Mouse (Mus musculus): ENCODE measurements at regions not wholly inside any gene's neighbourhood (a gene's known extent, or its start where the extent isn't known, plus 50 kb on each side); places are given as distances from the start of the nearest gene placed in this dataset.
"Not testable (repeated sequence)": the region's sequence is repeated elsewhere in the genome, so short reads cannot be mapped to it uniquely, and the experiment has no call there.

DNA sequence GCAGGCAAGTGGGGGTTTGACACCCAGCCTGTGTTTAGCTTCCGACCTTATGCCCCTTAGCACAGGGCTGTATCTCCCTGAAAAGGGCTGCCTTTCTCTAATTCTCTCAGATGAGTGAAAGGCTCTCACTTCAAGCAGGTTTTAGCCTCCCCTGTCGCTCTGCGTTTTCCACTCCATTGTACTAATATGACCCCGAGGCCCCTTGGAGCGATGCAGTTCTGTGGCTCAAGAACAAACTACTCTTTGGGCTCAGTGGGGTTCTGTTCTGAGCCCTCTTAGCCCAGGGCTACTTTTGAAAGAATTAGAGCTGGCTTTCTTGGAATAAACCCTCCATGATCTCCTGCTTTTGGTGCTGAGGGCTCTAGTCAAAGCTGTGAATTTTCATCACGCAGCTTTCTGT, 53.4 kb upstream of the Castor2 start:
- ATAC-seq (ENCODE audit: low FRiP score) = no peak
- Histone ChIP-seq H3K36me3 (no peaks in the 10 kb centered on the region), H3K27me3 (replicated peaks) (no peaks in the 10 kb centered on the region), H3K4me3 (replicated peaks) (no peak overlapping the region), H3K9me3 (replicated peaks) (no peaks in the 10 kb centered on the region), H3K4me1 (peaks cover 8% of the 10 kb centered on the region; the same call in 1 of the 2 replicates), H3K9ac (replicated peaks) (no peak overlapping the region), H3K4me2 (no peak overlapping the region), H3K27ac (replicated peaks) (no peak overlapping the region)
- WGBS = 61% methylated on average over 6 of the region's 6 CpGs

DNA sequence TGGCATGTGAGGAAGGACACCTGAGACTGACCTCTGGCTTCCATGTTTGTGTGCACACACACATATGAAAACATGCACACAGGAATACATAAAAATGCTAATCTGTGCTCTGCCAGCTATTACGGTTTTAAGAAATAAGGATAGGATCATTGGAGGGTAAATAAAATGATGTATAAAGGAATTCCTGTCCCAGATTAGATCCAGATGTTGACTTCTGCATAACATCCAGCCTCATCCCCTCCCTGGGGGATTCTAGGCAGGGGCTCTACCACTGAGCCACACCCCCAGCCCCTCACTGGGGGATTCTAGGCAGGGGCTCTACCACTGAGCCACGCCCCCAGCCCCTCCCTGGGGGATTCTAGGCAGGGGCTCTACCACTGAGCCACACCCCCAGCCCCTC, 56.6 kb upstream of the Castor2 start:
- not testable (repeated sequence) for H3K27ac ChIP-seq (replicated peaks); H3K4me3 ChIP-seq (replicated peaks); H3K4me1 ChIP-seq; H3K9ac ChIP-seq (replicated peaks); H3K4me2 ChIP-seq; H3K36me3 ChIP-seq; H3K9me3 ChIP-seq (replicated peaks); ATAC-seq (ENCODE audit: low FRiP score); H3K27me3 ChIP-seq (replicated peaks)
- WGBS = 67% methylated on average over 1 of the region's 2 CpGs

DNA sequence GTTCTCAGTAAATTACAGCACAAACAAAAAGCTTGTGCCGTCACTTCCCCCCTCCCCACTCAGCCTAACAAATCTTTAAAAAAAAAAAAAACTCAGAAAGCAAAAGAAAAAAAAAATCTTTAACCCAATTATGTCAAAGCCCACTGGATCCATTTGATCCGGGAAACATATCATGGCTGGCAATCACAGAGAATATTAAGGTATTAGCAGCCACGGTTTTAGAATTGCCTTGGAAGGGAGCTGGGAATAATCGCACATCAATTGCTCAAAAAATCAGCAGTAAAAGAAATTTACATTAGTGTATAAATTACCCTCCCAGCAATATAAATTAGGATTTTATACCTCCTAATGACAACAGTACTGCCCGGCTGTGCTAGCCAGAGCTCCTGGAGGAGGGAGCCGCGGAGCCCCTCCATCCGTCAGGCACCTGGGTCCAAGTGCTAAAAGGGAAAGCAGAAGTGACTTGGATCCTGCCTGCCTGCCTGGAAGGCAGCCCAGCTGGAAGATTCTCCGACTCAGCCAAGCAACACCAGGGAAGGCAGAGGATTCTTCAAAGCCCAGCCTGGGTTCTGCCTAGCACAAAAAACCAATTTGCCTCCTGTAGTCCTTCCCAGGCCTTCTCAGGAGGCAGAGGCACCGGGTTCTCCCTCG, 72.1 kb upstream of the Castor2 start:
- H3K4me3 ChIP-seq (replicated peaks) = no peak overlapping the region
- ATAC-seq (ENCODE audit: low FRiP score) = peak; percentile 66
- 13% methylated on average over 11 of the region's 11 CpGs for WGBS
- H3K9me3 ChIP-seq (replicated peaks) = no peaks in the 10 kb centered on the region
- peak overlapping the region; percentile 35 for H3K4me2 ChIP-seq
- no peaks in the 10 kb centered on the region for H3K36me3 ChIP-seq
- peaks cover 13% of the 10 kb centered on the region for H3K4me1 ChIP-seq
- peak overlapping the region; percentile 70 for H3K27ac ChIP-seq (replicated peaks)
- H3K27me3 ChIP-seq (replicated peaks) = no peaks in the 10 kb centered on the region
- no peak overlapping the region for H3K9ac ChIP-seq (replicated peaks)

DNA sequence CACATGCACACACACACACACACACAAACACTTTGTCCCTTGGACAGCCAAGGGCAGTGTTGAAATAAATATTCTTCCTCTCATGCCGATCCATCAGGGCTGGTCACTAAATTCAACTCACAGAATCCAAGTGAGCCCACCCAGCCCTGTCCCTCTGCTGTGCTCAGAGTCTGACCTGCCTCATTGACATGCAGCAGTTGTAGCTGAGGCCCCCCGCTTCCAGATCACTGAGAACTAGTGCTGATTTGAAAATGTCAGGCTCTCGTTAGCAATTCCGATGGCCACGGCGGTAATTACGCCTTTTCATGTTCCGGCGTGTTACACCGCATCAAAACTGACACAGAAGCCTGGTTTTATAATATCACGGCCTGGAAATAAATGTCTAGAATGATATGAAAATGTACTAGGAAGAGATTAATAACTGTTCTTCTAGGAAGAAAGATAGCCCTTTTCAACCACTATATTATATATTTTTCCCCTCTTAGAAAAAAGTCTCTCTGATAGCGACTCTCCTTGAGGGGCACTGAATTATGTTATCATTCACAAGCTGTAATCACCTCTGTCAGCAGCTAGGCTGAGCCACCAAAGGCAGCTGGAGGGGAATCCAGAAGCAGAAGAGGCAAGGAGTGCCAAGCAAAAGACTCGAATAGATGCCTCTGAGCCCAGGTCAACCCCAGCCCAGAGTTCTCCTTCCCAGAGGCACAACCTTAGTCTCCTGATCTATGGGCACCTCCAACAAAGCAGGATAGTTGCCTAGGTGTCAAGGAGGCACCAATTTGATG, 79.7 kb upstream of the Castor2 start:
- Histone ChIP-seq H3K4me1 (peaks cover 14% of the 10 kb centered on the region), H3K36me3 (no peaks in the 10 kb centered on the region), H3K4me3 (replicated peaks) (no peak overlapping the region), H3K9ac (replicated peaks) (no peak overlapping the region), H3K9me3 (replicated peaks) (no peaks in the 10 kb centered on the region), H3K4me2 (no peak overlapping the region), H3K27me3 (replicated peaks) (no peaks in the 10 kb centered on the region), H3K27ac (replicated peaks) (no peak overlapping the region)
- WGBS = 34% methylated on average over 13 of the region's 13 CpGs
- no peak for ATAC-seq (ENCODE audit: low FRiP score)

DNA sequence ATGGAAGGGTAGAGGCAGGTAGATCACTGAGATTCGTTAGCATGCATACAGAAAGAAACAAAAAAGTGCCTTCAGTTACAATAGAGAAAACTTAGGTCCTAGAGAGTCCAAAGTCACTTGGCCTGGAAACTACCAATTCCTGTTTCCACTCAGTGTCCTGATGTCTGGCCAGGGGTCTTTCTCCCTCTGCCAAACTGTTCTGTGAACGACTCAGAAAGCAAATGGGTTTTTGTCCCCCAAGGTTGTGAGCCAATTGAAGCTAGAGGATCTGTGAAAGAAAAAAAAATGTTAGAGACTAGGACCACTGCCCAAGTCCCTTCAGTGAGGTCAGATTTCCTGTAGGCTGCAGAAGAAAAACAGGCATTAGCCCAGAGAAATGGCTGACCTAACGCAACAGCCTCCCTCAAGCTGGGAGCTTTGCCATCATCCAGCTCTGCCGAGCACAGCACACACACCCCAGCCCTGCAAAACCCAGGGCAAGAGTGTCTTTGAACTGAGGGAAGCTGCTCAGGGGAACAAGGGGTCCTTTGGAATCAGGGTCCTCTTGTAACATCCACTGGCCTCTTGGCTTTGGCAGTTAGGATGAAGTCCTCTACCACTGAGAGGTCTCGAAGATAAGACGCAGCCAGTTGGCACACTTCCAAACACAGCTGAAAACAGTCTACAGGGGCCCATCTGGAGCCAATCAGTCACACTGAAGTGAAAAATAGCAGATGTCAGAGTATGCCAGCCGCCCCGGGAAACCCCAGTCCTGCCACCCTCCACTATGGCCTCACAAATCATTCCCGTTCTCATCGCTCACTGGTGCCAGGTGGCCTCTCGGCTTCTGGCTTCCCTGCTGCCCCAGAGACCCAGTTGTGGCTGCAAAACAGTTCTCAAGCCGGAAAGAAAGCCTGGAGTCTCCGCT, 85.0 kb upstream of the Castor2 start:
- H3K27ac ChIP-seq (replicated peaks) = peak overlapping the region; percentile 43

DNA sequence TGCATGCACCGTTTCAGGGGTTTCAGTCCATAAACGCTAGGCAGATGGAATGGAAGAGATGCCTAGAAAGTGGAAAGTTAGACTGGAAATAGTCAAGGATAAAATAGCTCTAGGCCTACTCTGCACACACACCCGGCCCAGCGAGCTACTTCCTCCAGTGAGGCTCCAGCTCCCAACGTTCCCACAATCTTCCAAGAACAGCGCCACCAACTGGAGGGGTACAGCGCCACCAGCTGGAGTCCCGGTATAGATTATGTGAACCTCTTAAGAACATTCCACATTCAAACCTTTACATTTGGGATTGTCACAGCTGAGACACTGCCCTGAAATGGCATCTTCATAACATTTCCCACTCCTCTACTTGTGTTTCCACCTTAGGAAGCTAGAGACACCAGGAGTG, 86.3 kb upstream of the Castor2 start:
- H3K9me3 ChIP-seq (replicated peaks) = no peaks in the 10 kb centered on the region
- WGBS = 84% methylated on average over 8 of the region's 8 CpGs
- peaks cover 18% of the 10 kb centered on the region for H3K4me1 ChIP-seq
- H3K27me3 ChIP-seq (replicated peaks) = peaks cover 6% of the 10 kb centered on the region; the same call in 1 of the 2 replicates
- no peak for ATAC-seq (ENCODE audit: low FRiP score)
- H3K4me2 ChIP-seq = no peak overlapping the region
- H3K36me3 ChIP-seq = no peaks in the 10 kb centered on the region
- H3K9ac ChIP-seq (replicated peaks) = no peak overlapping the region
- H3K27ac ChIP-seq (replicated peaks) = no peak overlapping the region
- no peak overlapping the region for H3K4me3 ChIP-seq (replicated peaks)

More for the DNA sequence above, 85.0 kb upstream of the Castor2 start:
- ATAC-seq (ENCODE audit: low FRiP score) = peak; percentile 81
- H3K9ac ChIP-seq (replicated peaks) = no peak overlapping the region
- no peaks in the 10 kb centered on the region for H3K36me3 ChIP-seq
- no peak overlapping the region for H3K4me3 ChIP-seq (replicated peaks)
- no peaks in the 10 kb centered on the region for H3K9me3 ChIP-seq (replicated peaks)
- H3K27me3 ChIP-seq (replicated peaks) = no peaks in the 10 kb centered on the region
- H3K4me1 ChIP-seq = peaks cover 18% of the 10 kb centered on the region
- H3K4me2 ChIP-seq = peak overlapping the region; percentile 0; the same call in 1 of the 2 replicates
- 14% methylated on average over 13 of the region's 13 CpGs for WGBS

DNA sequence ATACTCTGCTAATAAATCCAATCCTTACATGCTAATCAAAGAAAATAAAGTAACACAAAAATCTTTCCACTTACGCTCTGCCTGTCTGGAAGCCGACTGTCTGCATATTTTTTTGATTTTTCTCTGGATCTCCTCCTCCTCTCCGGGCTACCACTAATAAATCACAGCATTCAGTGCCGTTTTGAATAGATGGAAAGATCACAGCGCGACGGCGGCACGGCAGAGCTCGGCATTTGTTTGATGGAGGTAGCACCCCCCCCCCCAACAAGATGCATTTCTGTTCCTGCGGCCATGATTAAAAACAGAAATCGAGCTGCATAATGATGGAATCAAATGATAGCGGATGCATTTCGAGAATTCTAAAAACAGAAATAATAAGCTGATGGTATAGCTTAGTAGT, 89.7 kb upstream of the Castor2 start:
- no peaks in the 10 kb centered on the region for H3K36me3 ChIP-seq
- H3K9ac ChIP-seq (replicated peaks) = no peak overlapping the region
- no peak overlapping the region for H3K4me3 ChIP-seq (replicated peaks)
- no peaks in the 10 kb centered on the region for H3K9me3 ChIP-seq (replicated peaks)
- no peak for ATAC-seq (ENCODE audit: low FRiP score)
- H3K27ac ChIP-seq (replicated peaks) = no peak overlapping the region
- H3K4me2 ChIP-seq = no peak overlapping the region
- peaks cover 6% of the 10 kb centered on the region; the same call in 1 of the 2 replicates for H3K27me3 ChIP-seq (replicated peaks)
- 34% methylated on average over 14 of the region's 14 CpGs for WGBS
- H3K4me1 ChIP-seq = peaks cover 20% of the 10 kb centered on the region

DNA sequence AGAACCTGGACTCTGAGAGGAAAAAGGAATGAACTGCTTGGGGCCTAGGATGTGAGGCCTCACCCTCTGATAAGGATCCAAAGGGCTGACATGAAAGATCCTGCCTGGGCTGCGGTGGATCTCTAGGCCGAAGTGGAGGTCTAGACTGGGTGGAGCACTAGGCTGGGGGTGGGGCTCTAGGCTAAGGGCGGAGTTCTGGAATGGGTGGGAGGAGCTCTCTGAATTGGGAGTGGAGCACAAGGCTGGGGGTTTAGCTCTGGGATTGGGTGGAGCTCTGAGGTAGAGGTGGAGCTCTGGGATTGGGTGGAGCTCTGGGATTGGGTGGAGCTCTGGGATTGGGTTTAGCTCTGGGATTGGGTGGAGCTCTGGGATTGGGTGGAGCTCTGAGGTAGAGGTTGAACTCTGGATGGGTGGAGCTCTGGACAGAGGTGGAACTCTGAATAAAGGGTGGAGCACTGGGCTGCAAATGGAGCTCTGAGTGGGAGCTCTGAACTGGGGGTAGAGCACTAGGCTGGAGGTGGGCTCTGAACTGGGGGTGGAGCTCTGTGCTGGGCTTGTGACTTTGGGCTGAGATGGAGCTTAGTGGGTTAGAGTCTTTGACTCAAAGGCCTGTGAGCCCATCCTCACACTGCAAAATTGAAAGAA, 92.3 kb upstream of the Castor2 start:
- Histone ChIP-seq H3K36me3 (no peaks in the 10 kb centered on the region), H3K9me3 (replicated peaks) (no peaks in the 10 kb centered on the region), H3K27me3 (replicated peaks) (peaks cover 6% of the 10 kb centered on the region; the same call in 1 of the 2 replicates), H3K27ac (replicated peaks) (no peak overlapping the region), H3K4me1 (peaks cover 14% of the 10 kb centered on the region), H3K4me3 (replicated peaks) (no peak overlapping the region), H3K4me2 (no peak overlapping the region), H3K9ac (replicated peaks) (no peak overlapping the region)
- no peak for ATAC-seq (ENCODE audit: low FRiP score)
- WGBS = 17% methylated on average over 3 of the region's 3 CpGs

DNA sequence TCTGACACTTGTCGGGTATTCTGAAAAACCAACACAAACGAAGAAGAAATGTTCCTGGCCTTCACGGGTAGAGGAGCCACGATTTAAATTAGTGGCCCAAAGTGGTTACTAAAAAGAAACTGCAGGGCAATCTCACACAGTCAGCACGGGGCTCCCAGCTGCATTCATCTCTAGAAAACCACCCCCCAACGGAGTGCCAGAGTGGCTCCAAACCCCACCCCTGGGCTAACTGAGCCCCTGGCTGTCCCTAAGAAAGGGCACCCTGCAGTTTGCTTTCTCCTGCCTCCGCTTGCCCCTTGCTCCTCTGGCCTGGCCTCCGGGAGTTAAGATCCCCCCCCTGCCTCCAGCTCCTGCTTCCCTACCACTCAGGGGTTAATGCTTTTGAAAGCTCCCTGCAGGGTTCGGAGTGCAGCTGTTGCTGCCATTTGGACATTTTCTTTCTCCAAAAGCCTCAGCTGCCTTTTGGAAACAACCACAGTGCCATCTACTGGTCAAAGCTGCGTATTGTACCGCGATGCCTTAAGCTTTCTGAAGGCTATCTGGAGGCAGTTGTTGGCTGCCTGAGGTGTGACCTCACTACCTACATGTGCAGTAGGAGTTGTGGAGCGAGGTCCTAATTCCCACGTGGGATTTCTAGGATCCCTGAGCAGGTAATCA, 92.9 kb upstream of the Castor2 start:
- no peak; the same call in none of the 2 replicates for ATAC-seq (ENCODE audit: low FRiP score)
- 1% methylated on average over 14 of the region's 14 CpGs for WGBS
- Histone ChIP-seq H3K27me3 (replicated peaks) (peaks cover 6% of the 10 kb centered on the region; the same call in 1 of the 2 replicates), H3K4me1 (peaks cover 14% of the 10 kb centered on the region), H3K27ac (replicated peaks) (0 out of 2 replicates have a peak overlapping the region, but pooled peaks have one; percentile 45), H3K36me3 (no peaks in the 10 kb centered on the region), H3K9me3 (replicated peaks) (no peaks in the 10 kb centered on the region), H3K4me3 (replicated peaks) (0 out of 2 replicates have a peak overlapping the region, but pooled peaks have one; percentile 12), H3K4me2 (peak overlapping the region; percentile 55), H3K9ac (replicated peaks) (no peak overlapping the region)

DNA sequence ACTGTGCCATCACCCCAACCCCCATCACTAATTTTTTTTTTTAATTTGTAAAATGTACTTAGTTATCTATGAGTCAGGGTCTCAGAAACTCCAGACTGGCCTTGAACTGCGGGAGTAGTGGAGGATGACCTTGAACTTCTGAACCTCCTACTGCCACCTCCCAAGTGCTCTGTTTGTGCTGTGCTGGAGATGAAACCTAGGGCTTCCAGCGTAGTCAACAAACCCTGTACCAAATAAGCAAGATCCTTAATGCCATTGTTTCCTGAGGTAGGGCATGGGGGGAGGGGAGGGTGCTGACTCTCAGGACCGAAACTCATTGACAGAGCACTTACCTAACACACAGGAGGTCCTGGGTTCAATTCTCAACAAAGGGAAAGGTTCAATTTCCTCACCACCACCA, 93.5 kb upstream of the Castor2 start:
- Histone ChIP-seq H3K27me3 (replicated peaks) (peaks cover 6% of the 10 kb centered on the region; the same call in 1 of the 2 replicates), H3K4me3 (replicated peaks) (no peak overlapping the region), H3K36me3 (no peaks in the 10 kb centered on the region), H3K9ac (replicated peaks) (no peak overlapping the region), H3K27ac (replicated peaks) (no peak overlapping the region), H3K4me2 (no peak overlapping the region), H3K9me3 (replicated peaks) (no peaks in the 10 kb centered on the region), H3K4me1 (peaks cover 14% of the 10 kb centered on the region)
- WGBS = 55% methylated on average over 3 of the region's 3 CpGs
- no peak for ATAC-seq (ENCODE audit: low FRiP score)

DNA sequence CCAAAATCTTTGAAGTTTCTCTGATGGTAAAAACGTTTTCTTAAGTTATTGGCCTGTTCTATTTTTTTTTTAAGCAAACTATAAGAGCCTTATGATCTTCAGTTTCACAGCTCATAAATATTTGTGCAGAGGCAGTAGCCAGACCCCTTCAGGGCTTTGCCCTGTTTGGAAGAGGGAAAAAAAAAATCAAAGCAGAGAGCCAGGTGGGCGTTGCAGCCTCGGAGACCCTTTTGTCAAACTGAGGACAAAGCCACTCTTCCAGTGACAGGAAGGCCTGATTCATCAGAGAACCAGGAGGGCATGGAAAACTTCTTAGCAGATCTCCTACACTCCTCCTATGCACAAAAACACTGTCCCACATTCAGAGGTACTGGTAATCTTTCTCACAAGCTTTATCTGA, 99.4 kb upstream of the Castor2 start:
- Histone ChIP-seq H3K4me3 (replicated peaks) (no peak overlapping the region), H3K27me3 (replicated peaks) (no peaks in the 10 kb centered on the region), H3K4me1 (no peaks in the 10 kb centered on the region), H3K9ac (replicated peaks) (no peak overlapping the region), H3K27ac (replicated peaks) (no peak overlapping the region), H3K9me3 (replicated peaks) (no peaks in the 10 kb centered on the region), H3K4me2 (no peak overlapping the region), H3K36me3 (no peaks in the 10 kb centered on the region)
- WGBS = 15% methylated on average over 3 of the region's 3 CpGs
- no peak for ATAC-seq (ENCODE audit: low FRiP score)

All from neural tube, embryonic 15.5 days (tissue).